Mouse (Mus musculus): ENCODE results near the gene Tpcn1. TPM values are rescaled to one million over a fixed set of nuclear protein-coding genes. Genes with fewer than 3 reads are reported as not detected.
A peak's percentile ranks its signal among the peaks of the same experiment; 100 is the strongest.

The Tpcn1 gene
- polyA plus RNA-seq, 1 experiment from 2014 or later = 24.2 TPM

GRCm38 (mm10) chr5:120517552-120517951, 70.9 kb downstream of the Tpcn1 start:
- Histone ChIP-seq H3K9me3 (replicated peaks; ENCODE audit: control insufficient read depth, low read length) (no peaks in the 10 kb centered on the region), H3K4me1 (ENCODE audit: control insufficient read depth, low read depth, low read length) (peaks cover 24% of the 10 kb centered on the region), H3K27me3 (ENCODE audit: control insufficient read depth, insufficient read depth, low read depth, low read length) (no peaks in the 10 kb centered on the region; the same call in 1 of the 2 replicates), H3K27ac (ENCODE audit: low read length) (no peak overlapping the region), H3K4me3 (ENCODE audit: low read depth, low read length) (no peak overlapping the region), H3K36me3 (ENCODE audit: control insufficient read depth, insufficient read depth) (peaks cover 6% of the 10 kb centered on the region), H3K9ac (ENCODE audit: low read depth, low read length) (no peak overlapping the region), H3K4me2 (ENCODE audit: low read depth, low read length) (no peak overlapping the region)
- WGBS (ENCODE audit: insufficient replicate concordance) = 52% methylated on average over 9 of the region's 9 CpGs
- ATAC-seq (ENCODE audit: low read depth) = no peak

GRCm38 (mm10) chr5:120516221-120516984, 72.1 kb downstream of the Tpcn1 start:
- no peaks in the 10 kb centered on the region for H3K9me3 ChIP-seq (replicated peaks; ENCODE audit: control insufficient read depth, low read length)
- peak overlapping the region; percentile 44 for H3K27ac ChIP-seq (ENCODE audit: low read length)
- H3K4me1 ChIP-seq (ENCODE audit: control insufficient read depth, low read depth, low read length) = peaks cover 32% of the 10 kb centered on the region
- H3K36me3 ChIP-seq (ENCODE audit: control insufficient read depth, insufficient read depth) = no peaks in the 10 kb centered on the region; the same call in 1 of the 2 replicates
- no peak overlapping the region for H3K9ac ChIP-seq (ENCODE audit: low read depth, low read length)
- H3K4me2 ChIP-seq (ENCODE audit: low read depth, low read length) = no peak overlapping the region
- ATAC-seq (ENCODE audit: low read depth) = peak; percentile 5; the same call in 1 of the 2 replicates
- WGBS (ENCODE audit: insufficient replicate concordance) = 52% methylated on average over 15 of the region's 15 CpGs
- H3K27me3 ChIP-seq (ENCODE audit: control insufficient read depth, insufficient read depth, low read depth, low read length) = no peaks in the 10 kb centered on the region; the same call in 1 of the 2 replicates
- H3K4me3 ChIP-seq (ENCODE audit: low read depth, low read length) = no peak overlapping the region

- no peak overlapping the region for H3K4me2 ChIP-seq (ENCODE audit: low read depth, low read length)
- H3K36me3 ChIP-seq (ENCODE audit: control insufficient read depth, insufficient read depth) = no peaks in the 10 kb centered on the region; the same call in 1 of the 2 replicates
- no peaks in the 10 kb centered on the region for H3K9me3 ChIP-seq (replicated peaks; ENCODE audit: control insufficient read depth, low read length)
- H3K9ac ChIP-seq (ENCODE audit: low read depth, low read length) = no peak overlapping the region
- H3K27ac ChIP-seq (ENCODE audit: low read length) = no peak overlapping the region
- peaks cover 39% of the 10 kb centered on the region for H3K4me1 ChIP-seq (ENCODE audit: control insufficient read depth, low read depth, low read length)
- WGBS (ENCODE audit: insufficient replicate concordance) = 65% methylated on average over 7 of the region's 7 CpGs
- no peaks in the 10 kb centered on the region; the same call in 1 of the 2 replicates for H3K27me3 ChIP-seq (ENCODE audit: control insufficient read depth, insufficient read depth, low read depth, low read length)
- ATAC-seq (ENCODE audit: low read depth) = no peak
- H3K4me3 ChIP-seq (ENCODE audit: low read depth, low read length) = no peak overlapping the region
Measured at GRCm38 (mm10) chr5:120515451-120515850, 73.0 kb downstream of the Tpcn1 start.

- Histone ChIP-seq H3K4me1 (ENCODE audit: control insufficient read depth, low read depth, low read length) (peaks cover 39% of the 10 kb centered on the region), H3K4me2 (ENCODE audit: low read depth, low read length) (no peak overlapping the region), H3K9me3 (replicated peaks; ENCODE audit: control insufficient read depth, low read length) (no peaks in the 10 kb centered on the region), H3K4me3 (ENCODE audit: low read depth, low read length) (no peak overlapping the region), H3K27me3 (ENCODE audit: control insufficient read depth, insufficient read depth, low read depth, low read length) (no peaks in the 10 kb centered on the region; the same call in 1 of the 2 replicates), H3K27ac (ENCODE audit: low read length) (no peak overlapping the region), H3K9ac (ENCODE audit: low read depth, low read length) (no peak overlapping the region), H3K36me3 (ENCODE audit: control insufficient read depth, insufficient read depth) (no peaks in the 10 kb centered on the region; the same call in 1 of the 2 replicates)
- no peak for ATAC-seq (ENCODE audit: low read depth)
- 57% methylated on average over 4 of the region's 4 CpGs for WGBS (ENCODE audit: insufficient replicate concordance)
Measured at GRCm38 (mm10) chr5:120514754-120515153, 73.7 kb downstream of the Tpcn1 start.

- H3K27ac ChIP-seq (ENCODE audit: low read length) = no peak overlapping the region
- 64% methylated on average over 9 of the region's 9 CpGs for WGBS (ENCODE audit: insufficient replicate concordance)
- H3K4me2 ChIP-seq (ENCODE audit: low read depth, low read length) = no peak overlapping the region
- ATAC-seq (ENCODE audit: low read depth) = 0 out of 2 replicates have a peak, but pooled peaks have one; percentile 12
- H3K27me3 ChIP-seq (ENCODE audit: control insufficient read depth, insufficient read depth, low read depth, low read length) = no peaks in the 10 kb centered on the region; the same call in 1 of the 2 replicates
- no peak overlapping the region for H3K9ac ChIP-seq (ENCODE audit: low read depth, low read length)
- peaks cover 39% of the 10 kb centered on the region for H3K4me1 ChIP-seq (ENCODE audit: control insufficient read depth, low read depth, low read length)
- H3K9me3 ChIP-seq (replicated peaks; ENCODE audit: control insufficient read depth, low read length) = no peaks in the 10 kb centered on the region
- H3K4me3 ChIP-seq (ENCODE audit: low read depth, low read length) = no peak overlapping the region
- H3K36me3 ChIP-seq (ENCODE audit: control insufficient read depth, insufficient read depth) = no peaks in the 10 kb centered on the region
Measured at GRCm38 (mm10) chr5:120514031-120514677, 74.3 kb downstream of the Tpcn1 start.

- Histone ChIP-seq H3K9ac (ENCODE audit: low read depth, low read length) (no peak overlapping the region; the same call in 1 of the 2 replicates), H3K4me3 (ENCODE audit: low read depth, low read length) (peak overlapping the region; percentile 22), H3K9me3 (replicated peaks; ENCODE audit: control insufficient read depth, low read length) (no peaks in the 10 kb centered on the region), H3K4me1 (ENCODE audit: control insufficient read depth, low read depth, low read length) (peaks cover 39% of the 10 kb centered on the region), H3K4me2 (ENCODE audit: low read depth, low read length) (peak overlapping the region; percentile 36), H3K27ac (ENCODE audit: low read length) (no peak overlapping the region), H3K27me3 (ENCODE audit: control insufficient read depth, insufficient read depth, low read depth, low read length) (no peaks in the 10 kb centered on the region; the same call in 1 of the 2 replicates), H3K36me3 (ENCODE audit: control insufficient read depth, insufficient read depth) (no peaks in the 10 kb centered on the region)
- 67% methylated on average over 15 of the region's 15 CpGs for WGBS (ENCODE audit: insufficient replicate concordance)
- no peak for ATAC-seq (ENCODE audit: low read depth)
Measured at GRCm38 (mm10) chr5:120512911-120513555, 75.4 kb downstream of the Tpcn1 start.

GRCm38 (mm10) chr5:120511643-120512220, 76.7 kb downstream of the Tpcn1 start:
- Histone ChIP-seq H3K4me3 (ENCODE audit: low read depth, low read length) (peak overlapping the region; percentile 64), H3K9ac (ENCODE audit: low read depth, low read length) (peak overlapping the region; percentile 61), H3K4me2 (ENCODE audit: low read depth, low read length) (peak overlapping the region; percentile 77), H3K36me3 (ENCODE audit: control insufficient read depth, insufficient read depth) (no peaks in the 10 kb centered on the region), H3K9me3 (replicated peaks; ENCODE audit: control insufficient read depth, low read length) (no peaks in the 10 kb centered on the region), H3K27ac (ENCODE audit: low read length) (peak overlapping the region; percentile 55), H3K27me3 (ENCODE audit: control insufficient read depth, insufficient read depth, low read depth, low read length) (no peaks in the 10 kb centered on the region; the same call in 1 of the 2 replicates), H3K4me1 (ENCODE audit: control insufficient read depth, low read depth, low read length) (peaks cover 39% of the 10 kb centered on the region)
- WGBS (ENCODE audit: insufficient replicate concordance) = 5% methylated on average over 14 of the region's 14 CpGs
- no peak for ATAC-seq (ENCODE audit: low read depth)

- Histone ChIP-seq H3K9me3 (replicated peaks; ENCODE audit: control insufficient read depth, low read length) (no peaks in the 10 kb centered on the region), H3K4me1 (ENCODE audit: control insufficient read depth, low read depth, low read length) (peaks cover 34% of the 10 kb centered on the region), H3K36me3 (ENCODE audit: control insufficient read depth, insufficient read depth) (no peaks in the 10 kb centered on the region), H3K27ac (ENCODE audit: low read length) (peak within 1 kb of the TSS; percentile 55), H3K4me3 (ENCODE audit: low read depth, low read length) (peak within 1 kb of the TSS; percentile 64), H3K27me3 (ENCODE audit: control insufficient read depth, insufficient read depth, low read depth, low read length) (no peaks in the 10 kb centered on the region; the same call in 1 of the 2 replicates), H3K4me2 (ENCODE audit: low read depth, low read length) (peak within 1 kb of the TSS; percentile 77), H3K9ac (ENCODE audit: low read depth, low read length) (peak within 1 kb of the TSS; percentile 61)
- WGBS (ENCODE audit: insufficient replicate concordance) = under 1% methylated on average over 36 of the region's 36 CpGs
- peak; percentile 89 for ATAC-seq (ENCODE audit: low read depth)
Measured at GRCm38 (mm10) chr5:120510982-120511642, 77.4 kb downstream of the Tpcn1 start, which contains the start of gene Slc8b1. TSS of gene Slc8b1 (plus strand) at chr5:120511168.

Data from liver, embryonic 16.5 days (tissue).